Mouse (Mus musculus): Measurements from ENCODE around the gene Ppp1ca. TPM values are rescaled to one million over a fixed set of nuclear protein-coding genes. Genes with fewer than 3 reads are reported as not detected.

Ppp1ca gene
- polyA plus RNA-seq, 1 experiment from 2014 or later, result 780 TPM

- H3K27ac ChIP-seq (ENCODE audit: low read length), result peak overlapping the region; percentile 29; the same call in 1 of the 2 replicates
- no peak overlapping the region for H3K9ac ChIP-seq (replicated peaks; ENCODE audit: low read depth, low read length)
- no peak for ATAC-seq (ENCODE audit: insufficient number of reproducible peaks, insufficient read depth, low FRiP score, low read depth)
- no peaks in the 10 kb centered on the region for H3K27me3 ChIP-seq (ENCODE audit: control insufficient read depth, insufficient read depth, low read length)
- no peaks in the 10 kb centered on the region for H3K9me3 ChIP-seq (ENCODE audit: control insufficient read depth, low read depth, low read length)
- H3K4me3 ChIP-seq (ENCODE audit: low read depth, low read length), result no peak overlapping the region
- peaks cover 72% of the 10 kb centered on the region for H3K4me1 ChIP-seq (ENCODE audit: control insufficient read depth, insufficient read depth, low read length)
- no peaks in the 10 kb centered on the region for H3K36me3 ChIP-seq (ENCODE audit: control insufficient read depth, insufficient read depth, low read length)
- H3K4me2 ChIP-seq (replicated peaks; ENCODE audit: low read depth, low read length), result no peak overlapping the region; the same call in 1 of the 2 replicates
- 22% methylated on average over 3 of the region's 3 CpGs for WGBS
These were observed 26.0 kb downstream of the Ppp1ca start for GRCm38 (mm10) chr19:4217855-4218254.

- H3K36me3 ChIP-seq (ENCODE audit: control insufficient read depth, insufficient read depth, low read length), result no peaks in the 10 kb centered on the region
- no peak overlapping the region for H3K4me3 ChIP-seq (ENCODE audit: low read depth, low read length)
- ATAC-seq (ENCODE audit: insufficient number of reproducible peaks, insufficient read depth, low FRiP score, low read depth), result no peak
- H3K4me2 ChIP-seq (replicated peaks; ENCODE audit: low read depth, low read length), result no peak overlapping the region; the same call in 1 of the 2 replicates
- 81% methylated on average over 11 of the region's 11 CpGs for WGBS
- peaks cover 68% of the 10 kb centered on the region for H3K4me1 ChIP-seq (ENCODE audit: control insufficient read depth, insufficient read depth, low read length)
- H3K27ac ChIP-seq (ENCODE audit: low read length), result peak overlapping the region; percentile 29; the same call in 1 of the 2 replicates
- no peak overlapping the region for H3K9ac ChIP-seq (replicated peaks; ENCODE audit: low read depth, low read length)
- no peaks in the 10 kb centered on the region for H3K9me3 ChIP-seq (ENCODE audit: control insufficient read depth, low read depth, low read length)
- H3K27me3 ChIP-seq (ENCODE audit: control insufficient read depth, insufficient read depth, low read length), result no peaks in the 10 kb centered on the region
These were observed 26.4 kb downstream of the Ppp1ca start for GRCm38 (mm10) chr19:4218293-4218692.

- Histone ChIP-seq H3K27ac (ENCODE audit: low read length) (0 out of 2 replicates have a peak overlapping the region, but pooled peaks have one; percentile 23), H3K36me3 (ENCODE audit: control insufficient read depth, insufficient read depth, low read length) (no peaks in the 10 kb centered on the region), H3K4me1 (ENCODE audit: control insufficient read depth, insufficient read depth, low read length) (peaks cover 63% of the 10 kb centered on the region), H3K4me2 (replicated peaks; ENCODE audit: low read depth, low read length) (no peak overlapping the region), H3K9me3 (ENCODE audit: control insufficient read depth, low read depth, low read length) (no peaks in the 10 kb centered on the region), H3K27me3 (ENCODE audit: control insufficient read depth, insufficient read depth, low read length) (no peaks in the 10 kb centered on the region), H3K9ac (replicated peaks; ENCODE audit: low read depth, low read length) (no peak overlapping the region), H3K4me3 (ENCODE audit: low read depth, low read length) (no peak overlapping the region)
- WGBS, result 71% methylated on average over 1 of the region's 1 CpGs
- ATAC-seq (ENCODE audit: insufficient number of reproducible peaks, insufficient read depth, low FRiP score, low read depth), result no peak
These were observed 26.9 kb downstream of the Ppp1ca start for GRCm38 (mm10) chr19:4218784-4219183.

- peak overlapping the region; percentile 80; the same call in 1 of the 2 replicates for H3K27ac ChIP-seq (ENCODE audit: low read length)
- H3K4me2 ChIP-seq (replicated peaks; ENCODE audit: low read depth, low read length), result no peak overlapping the region
- no peak for ATAC-seq (ENCODE audit: insufficient number of reproducible peaks, insufficient read depth, low FRiP score, low read depth)
- H3K4me3 ChIP-seq (ENCODE audit: low read depth, low read length), result no peak overlapping the region
- peaks cover 59% of the 10 kb centered on the region for H3K4me1 ChIP-seq (ENCODE audit: control insufficient read depth, insufficient read depth, low read length)
- H3K36me3 ChIP-seq (ENCODE audit: control insufficient read depth, insufficient read depth, low read length), result no peaks in the 10 kb centered on the region
- no peak overlapping the region for H3K9ac ChIP-seq (replicated peaks; ENCODE audit: low read depth, low read length)
- no peaks in the 10 kb centered on the region for H3K27me3 ChIP-seq (ENCODE audit: control insufficient read depth, insufficient read depth, low read length)
- WGBS, result 87% methylated on average over 6 of the region's 6 CpGs
- no peaks in the 10 kb centered on the region for H3K9me3 ChIP-seq (ENCODE audit: control insufficient read depth, low read depth, low read length)
These were observed 28.1 kb downstream of the Ppp1ca start for GRCm38 (mm10) chr19:4219943-4220342.

- peak overlapping the region; percentile 25 for H3K4me2 ChIP-seq (replicated peaks; ENCODE audit: low read depth, low read length)
- H3K27me3 ChIP-seq (ENCODE audit: control insufficient read depth, insufficient read depth, low read length), result no peaks in the 10 kb centered on the region
- no peak overlapping the region for H3K4me3 ChIP-seq (ENCODE audit: low read depth, low read length)
- H3K27ac ChIP-seq (ENCODE audit: low read length), result peak overlapping the region; percentile 80; the same call in 1 of the 2 replicates
- H3K4me1 ChIP-seq (ENCODE audit: control insufficient read depth, insufficient read depth, low read length), result peaks cover 59% of the 10 kb centered on the region
- no peaks in the 10 kb centered on the region for H3K36me3 ChIP-seq (ENCODE audit: control insufficient read depth, insufficient read depth, low read length)
- no peak for ATAC-seq (ENCODE audit: insufficient number of reproducible peaks, insufficient read depth, low FRiP score, low read depth)
- H3K9me3 ChIP-seq (ENCODE audit: control insufficient read depth, low read depth, low read length), result no peaks in the 10 kb centered on the region
- no peak overlapping the region for H3K9ac ChIP-seq (replicated peaks; ENCODE audit: low read depth, low read length)
- 31% methylated on average over 4 of the region's 4 CpGs for WGBS
These were observed 28.6 kb downstream of the Ppp1ca start for GRCm38 (mm10) chr19:4220416-4220815.

GRCm38 (mm10) chr19:4220957-4221743 lies 29.3 kb downstream of the Ppp1ca start:
- Histone ChIP-seq H3K9ac (replicated peaks; ENCODE audit: low read depth, low read length) (no peak overlapping the region), H3K27ac (ENCODE audit: low read length) (peak overlapping the region; percentile 80; the same call in 1 of the 2 replicates), H3K9me3 (ENCODE audit: control insufficient read depth, low read depth, low read length) (no peaks in the 10 kb centered on the region), H3K27me3 (ENCODE audit: control insufficient read depth, insufficient read depth, low read length) (no peaks in the 10 kb centered on the region), H3K4me2 (replicated peaks; ENCODE audit: low read depth, low read length) (peak overlapping the region; percentile 25), H3K4me1 (ENCODE audit: control insufficient read depth, insufficient read depth, low read length) (peaks cover 56% of the 10 kb centered on the region), H3K36me3 (ENCODE audit: control insufficient read depth, insufficient read depth, low read length) (no peaks in the 10 kb centered on the region), H3K4me3 (ENCODE audit: low read depth, low read length) (no peak overlapping the region)
- WGBS, result 23% methylated on average over 14 of the region's 14 CpGs
- ATAC-seq (ENCODE audit: insufficient number of reproducible peaks, insufficient read depth, low FRiP score, low read depth), result peak; percentile 56; the same call in 1 of the 2 replicates

- Histone ChIP-seq H3K4me1 (ENCODE audit: control insufficient read depth, insufficient read depth, low read length) (peaks cover 49% of the 10 kb centered on the region), H3K9me3 (ENCODE audit: control insufficient read depth, low read depth, low read length) (no peaks in the 10 kb centered on the region), H3K4me2 (replicated peaks; ENCODE audit: low read depth, low read length) (no peak overlapping the region), H3K36me3 (ENCODE audit: control insufficient read depth, insufficient read depth, low read length) (no peaks in the 10 kb centered on the region), H3K27me3 (ENCODE audit: control insufficient read depth, insufficient read depth, low read length) (no peaks in the 10 kb centered on the region), H3K4me3 (ENCODE audit: low read depth, low read length) (no peak overlapping the region), H3K9ac (replicated peaks; ENCODE audit: low read depth, low read length) (no peak overlapping the region), H3K27ac (ENCODE audit: low read length) (no peak overlapping the region)
- ATAC-seq (ENCODE audit: insufficient number of reproducible peaks, insufficient read depth, low FRiP score, low read depth), result no peak
- 64% methylated on average over 11 of the region's 11 CpGs for WGBS
These were observed 30.3 kb downstream of the Ppp1ca start for GRCm38 (mm10) chr19:4222165-4222564.

GRCm38 (mm10) chr19:4226779-4227178 lies 34.9 kb downstream of the Ppp1ca start:
- Histone ChIP-seq H3K27me3 (ENCODE audit: control insufficient read depth, insufficient read depth, low read length) (no peaks in the 10 kb centered on the region), H3K4me2 (replicated peaks; ENCODE audit: low read depth, low read length) (no peak overlapping the region), H3K27ac (ENCODE audit: low read length) (no peak overlapping the region), H3K9me3 (ENCODE audit: control insufficient read depth, low read depth, low read length) (no peaks in the 10 kb centered on the region), H3K36me3 (ENCODE audit: control insufficient read depth, insufficient read depth, low read length) (no peaks in the 10 kb centered on the region), H3K9ac (replicated peaks; ENCODE audit: low read depth, low read length) (no peak overlapping the region), H3K4me1 (ENCODE audit: control insufficient read depth, insufficient read depth, low read length) (peaks cover 25% of the 10 kb centered on the region), H3K4me3 (ENCODE audit: low read depth, low read length) (no peak overlapping the region)
- WGBS, result 88% methylated on average over 7 of the region's 7 CpGs
- ATAC-seq (ENCODE audit: insufficient number of reproducible peaks, insufficient read depth, low FRiP score, low read depth), result no peak

Data from stomach, embryonic 14.5 days (tissue).